Mouse (Mus musculus) cerebellum, adult 11-12 months (tissue): Measurements from ENCODE around the gene Usp3.

Source experiments
- DNase-seq: peaks from one replicate; pipeline ENCODE4 v3.0.0; 2022

The Usp3 gene

DNA sequence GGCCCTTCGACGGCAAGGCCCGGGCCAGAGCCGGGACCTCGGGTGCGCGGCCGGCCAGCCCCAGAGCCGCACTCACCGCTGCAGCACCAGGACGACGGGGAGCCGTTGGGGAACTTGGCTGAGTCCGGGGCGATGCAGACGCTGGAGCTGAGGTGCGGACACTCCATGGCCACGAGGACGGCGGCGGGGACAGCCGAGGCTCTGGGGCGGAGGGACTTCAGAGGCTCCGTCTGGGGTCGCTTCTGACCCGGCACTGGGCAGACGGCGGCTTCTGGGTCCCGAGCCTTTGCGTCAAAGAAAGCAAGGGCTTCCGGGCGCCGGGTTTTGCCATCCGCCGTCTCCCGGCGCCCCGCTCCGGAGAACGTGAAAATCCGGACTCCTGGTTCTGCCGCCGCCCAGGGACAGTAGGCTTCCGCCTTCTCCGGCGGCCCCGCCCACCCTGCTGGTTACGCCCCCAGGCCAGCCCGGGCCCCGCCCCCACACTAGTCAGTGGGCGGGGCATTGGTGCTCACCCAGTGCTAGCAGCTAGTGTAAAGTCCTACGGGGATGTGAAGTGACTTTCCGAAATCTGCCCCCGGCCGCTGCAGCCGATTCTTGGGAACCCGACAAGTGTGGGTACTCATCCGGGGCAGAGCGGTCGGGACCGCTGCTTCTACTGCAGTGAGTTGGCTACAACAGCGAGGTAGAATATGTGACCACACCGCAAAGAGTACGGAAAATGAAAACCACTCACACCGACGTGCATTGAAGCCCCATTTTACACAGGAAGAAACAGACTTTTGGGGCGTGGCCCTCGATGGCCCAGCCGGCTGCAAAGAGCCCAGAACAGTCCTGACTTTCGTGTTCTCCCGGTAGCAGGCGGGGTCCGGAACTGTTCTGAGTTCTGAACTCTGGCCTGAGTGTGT, at the start of gene Usp3:
TSS of gene Usp3 (minus strand) at position 435 of the 905 bp plus-strand sequence.
- DNase-seq: peak; percentile 94

DNA sequence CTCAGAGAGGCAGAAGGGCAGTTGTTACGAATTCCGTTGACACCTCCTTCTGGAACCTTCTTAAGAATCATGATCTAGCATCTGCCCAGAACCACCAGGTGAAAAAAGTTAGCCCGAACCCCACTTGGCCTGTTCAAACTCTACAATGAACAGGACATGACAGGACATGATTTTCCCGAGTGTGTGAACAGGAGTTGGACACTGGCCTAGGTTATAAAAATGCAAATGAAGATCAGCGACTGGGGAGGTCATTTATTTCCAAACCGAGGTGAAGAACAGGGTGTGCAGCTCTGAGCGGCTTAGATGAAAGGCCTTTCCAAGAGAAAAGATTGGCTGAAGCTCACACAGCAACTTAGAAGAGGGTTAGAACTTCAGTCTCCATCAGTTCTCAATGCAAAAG, 47.5 kb upstream of the Usp3 start:
- DNase-seq: no peak

DNA sequence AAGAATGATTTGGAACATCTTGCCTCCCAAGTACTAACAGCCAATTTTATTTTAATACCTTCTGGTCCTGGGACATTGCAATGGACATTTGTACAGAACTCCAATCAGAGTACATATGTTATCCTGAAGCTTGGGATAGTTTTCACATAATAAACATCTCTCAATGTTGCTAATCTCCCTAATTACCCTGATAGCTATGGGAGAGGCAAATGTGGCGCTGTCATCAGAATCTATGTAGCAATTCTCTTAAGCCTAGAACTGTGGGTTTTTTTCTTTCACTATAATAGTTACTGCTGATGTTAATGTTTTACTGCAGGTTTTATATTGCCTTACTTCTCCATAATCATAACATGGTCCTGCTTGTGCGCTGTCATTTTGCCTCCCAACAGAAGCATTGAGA, 46.7 kb upstream of the Usp3 start:
- DNase-seq: no peak

DNA sequence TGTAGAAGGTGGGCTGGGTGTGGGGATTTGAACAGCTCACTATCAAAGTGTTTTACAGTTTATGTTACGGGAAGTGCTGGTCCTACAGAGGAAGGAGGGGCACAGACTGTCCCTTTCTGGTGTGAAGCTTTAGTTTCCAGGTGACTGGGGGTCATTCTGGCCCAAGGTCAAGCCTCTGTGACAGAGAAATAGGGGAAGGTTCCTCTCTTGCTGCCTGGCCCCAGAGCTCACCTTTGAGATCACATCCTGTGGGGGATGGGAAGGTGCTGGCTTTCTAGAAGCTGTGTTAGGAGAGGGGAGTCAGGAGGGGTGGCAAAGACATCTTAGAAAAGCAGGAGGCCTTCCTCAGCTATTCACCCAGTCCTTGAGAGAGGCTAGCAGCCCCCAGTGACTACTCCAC, 39.5 kb upstream of the Usp3 start:
- no peak for DNase-seq

DNA sequence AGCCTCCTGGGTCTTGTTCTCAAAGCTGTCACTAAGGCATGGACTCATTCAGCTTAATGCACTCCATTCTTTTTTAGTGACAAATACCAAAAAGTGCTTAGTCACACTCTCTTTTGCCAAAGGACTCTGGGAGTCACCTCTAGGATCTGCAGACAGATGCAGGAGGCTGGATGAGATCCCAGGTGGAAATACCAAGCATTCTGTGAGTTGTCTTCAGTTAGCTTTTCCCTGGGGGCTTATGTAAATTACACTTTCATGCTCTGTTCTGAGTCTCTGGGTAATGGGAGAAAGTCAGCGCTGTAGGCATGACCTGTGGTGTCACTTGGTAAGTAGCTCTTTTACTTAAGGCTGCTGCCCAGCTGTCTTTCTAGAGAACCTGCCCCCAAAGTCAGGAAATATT, 38.0 kb upstream of the Usp3 start:
- DNase-seq: no peak

DNA sequence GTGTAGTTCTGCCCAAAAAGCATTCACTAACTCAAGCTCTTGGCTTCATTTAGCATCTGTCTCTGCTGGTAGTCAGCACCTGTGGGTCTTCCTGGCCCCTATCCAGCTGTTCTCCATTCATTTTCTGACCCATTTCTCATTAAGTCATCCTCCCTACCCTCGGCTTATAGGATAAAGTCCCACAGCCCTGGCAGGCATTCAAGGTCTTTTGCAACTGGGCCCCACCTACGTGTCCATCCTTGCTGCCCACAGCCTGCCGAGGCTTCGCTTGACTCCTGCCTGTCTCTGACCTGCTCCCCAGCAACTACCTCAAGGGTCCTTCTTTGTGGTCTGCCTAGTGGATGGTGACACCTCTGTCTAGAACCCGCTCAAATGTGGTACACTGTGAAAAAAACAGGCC, 33.7 kb upstream of the Usp3 start:
- DNase-seq: no peak

DNA sequence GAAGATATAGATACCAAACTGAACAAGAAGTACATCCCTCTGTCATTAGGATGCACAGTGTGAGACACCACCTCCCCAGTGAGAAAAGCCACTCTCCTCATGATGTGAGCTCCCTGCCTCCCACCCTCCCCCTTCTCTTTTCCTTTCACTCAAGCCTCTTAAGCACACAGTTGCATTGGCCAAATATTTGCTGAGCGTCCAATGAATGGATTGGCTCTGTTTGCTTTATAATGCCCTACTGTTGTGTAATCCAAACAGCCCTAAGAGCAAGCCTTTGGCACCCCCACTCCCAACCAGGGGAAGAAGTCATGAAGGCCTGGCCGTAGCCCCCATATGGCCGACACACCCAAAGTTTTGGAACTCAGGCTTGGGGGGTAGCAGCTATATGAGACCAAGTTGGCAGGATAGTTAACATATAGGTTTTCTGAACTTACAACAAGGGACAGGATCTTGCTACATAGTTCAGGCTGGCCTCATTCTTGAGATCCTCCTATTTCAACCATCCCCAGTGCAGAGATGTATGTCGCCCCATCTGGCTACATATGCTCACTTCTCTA, 33.1 kb upstream of the Usp3 start:
- DNase-seq: no peak

DNA sequence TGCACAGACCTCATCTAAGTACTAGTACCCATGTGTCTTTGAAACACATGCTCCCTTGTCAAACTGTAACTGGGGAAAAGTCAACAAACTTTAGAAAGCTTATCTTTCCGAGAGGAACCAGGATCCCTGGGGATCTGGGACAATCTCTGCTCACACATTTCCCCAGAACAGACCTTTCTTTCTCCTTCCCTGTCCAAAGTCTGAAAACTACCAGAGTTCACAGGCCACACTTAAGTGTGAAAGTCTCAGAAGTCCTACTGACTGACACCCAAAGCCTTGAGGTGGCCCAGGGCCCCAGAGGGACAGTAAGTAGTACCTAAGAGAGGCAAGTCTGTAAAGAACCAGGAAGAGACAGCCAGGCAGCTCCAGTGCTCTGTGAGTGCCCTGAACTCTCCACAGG, 31.9 kb upstream of the Usp3 start:
- DNase-seq: no peak

DNA sequence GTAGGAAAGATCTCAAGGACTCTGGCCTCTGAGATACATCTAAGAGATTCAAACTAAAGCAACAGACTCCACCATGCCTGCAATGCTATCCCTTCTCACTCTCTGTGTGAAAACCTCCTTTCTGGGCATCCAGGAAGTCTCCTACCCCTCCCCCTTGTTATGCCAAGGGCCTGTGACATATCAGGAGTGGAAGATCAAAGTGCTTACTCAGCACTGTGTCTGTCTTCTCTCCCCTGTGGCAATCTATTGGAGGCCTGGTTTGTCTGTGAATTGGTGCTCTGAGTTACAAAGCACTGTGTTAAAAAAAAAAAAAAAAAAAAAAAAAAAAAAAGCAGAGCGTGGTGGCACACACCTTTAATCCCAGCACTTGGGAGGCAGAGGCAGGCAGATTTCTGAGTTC, 30.7 kb upstream of the Usp3 start:
- no peak for DNase-seq

DNA sequence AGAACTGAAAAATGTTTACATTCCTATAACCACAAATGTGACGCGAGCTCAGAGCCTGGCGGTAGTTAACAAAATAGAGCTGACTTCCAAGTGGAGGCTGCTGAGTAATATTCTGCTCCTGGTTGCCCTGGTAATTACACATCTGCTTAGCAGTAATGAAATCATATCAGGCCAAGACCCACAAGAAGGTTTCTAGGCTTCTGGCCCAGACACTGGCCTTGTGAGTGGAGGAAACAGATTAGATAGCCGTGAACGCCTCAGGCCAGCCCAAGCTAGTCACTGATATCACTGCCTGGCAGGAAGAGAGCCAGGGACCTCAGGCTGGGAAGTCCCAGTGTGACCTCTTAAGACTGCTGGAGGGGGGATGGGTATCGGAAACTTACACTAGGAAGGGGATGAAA, 27.6 kb upstream of the Usp3 start:
- no peak for DNase-seq

DNA sequence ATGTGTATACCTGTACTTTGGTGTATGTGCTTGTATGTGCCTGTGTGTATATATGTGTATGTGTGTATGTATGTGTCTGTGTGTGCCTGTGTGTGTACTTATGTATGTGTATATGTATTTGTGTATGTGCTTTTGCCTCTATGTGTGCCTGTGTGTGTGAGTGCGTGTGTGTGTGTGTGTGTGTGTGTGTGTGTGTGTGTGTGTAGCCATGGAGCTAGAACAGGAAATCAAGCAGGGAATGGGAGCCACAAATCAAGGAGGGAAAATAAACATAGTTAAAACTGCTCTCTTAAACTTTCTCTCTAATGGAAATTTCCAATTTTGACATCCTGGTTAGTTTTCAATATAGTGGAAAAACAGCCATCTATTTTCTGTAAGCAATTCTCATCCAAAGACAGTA, 27.1 kb upstream of the Usp3 start:
- DNase-seq: no peak

DNA sequence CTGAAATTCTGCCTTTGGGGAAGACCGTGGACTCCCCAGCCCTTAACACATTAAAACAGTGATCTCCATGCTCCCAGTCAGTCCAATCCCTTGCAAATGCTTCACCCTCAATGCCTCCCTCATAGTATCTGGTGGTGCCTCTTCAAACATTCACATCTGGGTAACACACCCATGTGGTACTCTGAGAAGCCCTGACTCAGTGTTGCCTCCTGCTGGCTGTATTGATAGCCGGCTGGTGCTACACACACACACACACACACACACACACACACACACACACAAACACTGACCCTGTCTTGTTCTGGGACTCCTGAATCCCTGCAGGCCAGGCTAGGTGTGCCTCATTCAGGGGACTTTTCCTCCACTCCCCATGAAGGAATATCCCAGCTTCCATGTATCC, 24.9 kb upstream of the Usp3 start:
- no peak for DNase-seq

DNA sequence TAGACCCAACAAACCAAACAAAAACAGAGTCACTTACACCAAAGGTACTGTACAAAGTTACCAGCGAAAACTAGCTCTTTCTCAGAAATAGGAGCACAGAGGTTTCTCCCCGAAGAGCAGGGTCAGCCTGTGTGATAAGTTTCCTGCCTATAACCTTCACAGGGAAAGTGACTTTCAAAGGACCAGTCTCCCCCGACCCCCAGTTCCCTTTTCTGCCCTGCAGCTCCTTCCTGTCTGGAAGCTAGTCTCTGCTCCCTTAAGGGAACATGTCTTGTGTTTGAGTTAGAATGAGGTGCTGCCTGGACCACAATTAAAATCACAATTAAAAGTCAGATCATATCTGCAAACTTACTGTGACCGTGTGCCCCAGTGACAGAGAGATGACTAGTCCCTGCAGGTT, 23.9 kb upstream of the Usp3 start:
- no peak for DNase-seq

DNA sequence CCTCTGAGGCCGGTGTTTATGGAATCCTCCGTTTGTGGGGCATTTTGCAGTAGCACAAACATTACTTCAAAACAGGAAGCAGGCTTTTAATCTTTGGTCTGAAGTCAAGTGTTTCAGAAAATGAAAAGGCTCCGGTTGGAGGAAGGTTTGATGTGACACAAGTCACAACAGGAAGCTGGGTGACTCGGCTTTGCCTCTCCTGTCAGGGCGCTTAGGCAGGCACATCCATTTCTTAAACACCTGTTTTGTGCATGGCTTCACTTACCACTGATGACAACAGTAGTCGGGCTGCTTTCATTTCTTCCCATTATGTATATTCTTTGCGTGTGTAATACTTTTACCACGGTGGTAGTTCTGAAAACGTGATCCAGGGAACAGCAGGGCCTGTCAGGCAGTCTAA, 22.2 kb upstream of the Usp3 start:
- no peak for DNase-seq

DNA sequence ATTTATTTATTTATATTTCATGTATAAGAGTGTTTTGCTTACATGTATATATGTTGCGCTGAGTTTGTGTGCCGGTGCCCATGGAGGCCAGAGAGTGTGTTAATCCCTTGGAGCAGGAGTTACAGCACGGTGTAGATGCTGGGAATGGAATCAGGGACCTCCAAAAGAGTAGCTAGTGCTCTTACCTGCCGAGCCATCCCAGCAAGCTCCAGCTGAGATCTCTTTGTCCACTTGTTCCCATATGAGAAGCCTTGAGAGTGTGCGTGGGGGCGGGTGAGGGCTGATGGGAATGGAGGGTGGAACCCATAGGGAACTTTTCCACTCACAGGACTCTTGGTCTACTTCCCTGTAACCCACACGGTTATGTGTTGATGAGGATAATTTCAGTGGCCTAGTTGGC, 21.6 kb upstream of the Usp3 start:
- no peak for DNase-seq

DNA sequence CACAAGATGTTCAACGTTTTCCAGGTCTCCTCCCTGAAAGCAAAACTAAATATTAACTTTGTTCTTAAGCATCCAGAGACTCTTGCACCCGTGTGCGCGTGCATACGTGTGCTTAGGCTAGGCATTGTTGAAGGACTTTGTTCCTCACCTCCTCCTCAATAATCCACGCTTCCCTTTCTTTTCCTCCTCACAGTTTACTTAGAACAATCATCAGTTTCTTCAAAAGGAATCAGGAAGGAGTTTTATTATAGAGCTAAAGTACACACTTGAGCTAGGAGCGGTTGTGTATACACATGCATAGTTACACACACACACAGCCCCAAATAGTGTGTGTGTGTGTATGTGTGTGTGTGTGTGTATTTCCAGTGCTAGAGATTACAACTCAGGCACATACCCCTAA, 20.7 kb upstream of the Usp3 start:
- no peak for DNase-seq

DNA sequence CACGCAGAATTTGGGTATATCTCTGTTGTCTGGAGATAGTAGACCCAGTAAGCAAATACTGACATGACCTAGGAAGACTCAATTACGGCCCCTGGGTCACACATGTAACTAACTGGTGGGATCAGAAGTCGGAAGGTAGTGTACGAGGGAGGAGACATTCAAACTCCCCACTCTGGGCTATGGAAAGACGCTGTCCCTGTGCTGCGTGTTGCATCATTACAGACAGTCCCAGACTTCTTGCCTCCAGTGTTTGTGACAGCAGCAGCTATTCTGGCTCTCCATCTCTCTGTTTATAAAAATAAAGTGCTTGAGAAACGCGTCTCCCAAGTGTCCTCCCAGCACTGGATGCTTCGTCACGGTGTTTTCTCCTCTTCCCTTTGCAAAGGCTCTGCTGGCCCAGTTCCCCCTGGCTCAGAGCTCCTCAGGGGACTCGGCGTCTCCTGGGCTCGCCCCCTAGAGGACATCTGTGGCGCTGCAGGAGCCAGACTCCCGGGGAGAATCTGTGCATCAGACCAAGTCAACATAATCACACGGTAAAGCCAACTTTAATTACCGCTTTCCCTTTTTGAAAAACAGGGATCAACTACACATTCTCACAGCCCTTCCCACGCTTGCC, 18.6 kb upstream of the Usp3 start:
- DNase-seq: peak; percentile 89

DNA sequence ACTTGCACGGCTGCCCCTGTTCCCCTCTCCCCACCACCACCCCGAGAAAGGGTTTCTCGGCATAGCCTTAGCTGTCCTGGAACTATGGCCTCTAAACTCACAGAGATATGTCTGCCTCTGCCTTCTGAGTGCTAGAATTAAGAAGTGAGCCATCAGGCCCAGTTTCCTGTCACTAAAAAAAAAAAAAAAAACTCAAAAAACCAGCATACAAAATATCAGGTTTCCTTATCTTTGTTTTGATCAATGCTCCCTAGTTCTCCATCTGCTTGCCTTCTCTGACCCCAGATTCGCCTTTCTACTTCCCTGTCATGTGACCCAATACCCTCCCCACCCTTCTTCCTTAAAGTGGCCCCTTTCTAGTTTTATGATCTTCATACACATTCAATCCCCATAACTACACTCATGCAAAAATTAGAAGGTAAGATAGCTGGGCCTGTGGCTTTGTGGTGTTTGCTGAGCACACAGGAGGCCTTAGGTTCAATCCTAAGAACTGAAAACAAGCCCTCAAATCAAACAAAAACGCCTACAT, 15.9 kb upstream of the Usp3 start:
- no peak for DNase-seq

DNA sequence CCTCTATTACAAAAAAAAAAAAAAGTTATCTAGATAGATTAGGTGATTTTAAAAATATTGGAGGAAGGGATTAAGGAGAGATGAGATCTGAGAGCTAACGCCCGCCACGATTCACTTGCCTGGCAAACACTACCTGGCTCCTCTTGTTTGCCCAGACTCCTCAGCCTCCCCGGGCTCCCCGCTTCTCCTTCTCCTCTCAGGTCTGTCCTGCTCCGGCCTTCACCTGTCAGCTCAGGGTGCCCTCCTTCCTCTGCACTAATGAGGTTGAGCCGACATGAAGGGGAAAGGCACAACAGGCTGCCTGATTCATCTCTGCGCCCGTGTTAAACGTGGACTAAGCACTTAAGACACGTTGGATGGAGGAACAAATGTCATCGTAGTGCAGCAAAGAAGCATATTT, 13.9 kb upstream of the Usp3 start:
- no peak for DNase-seq

DNA sequence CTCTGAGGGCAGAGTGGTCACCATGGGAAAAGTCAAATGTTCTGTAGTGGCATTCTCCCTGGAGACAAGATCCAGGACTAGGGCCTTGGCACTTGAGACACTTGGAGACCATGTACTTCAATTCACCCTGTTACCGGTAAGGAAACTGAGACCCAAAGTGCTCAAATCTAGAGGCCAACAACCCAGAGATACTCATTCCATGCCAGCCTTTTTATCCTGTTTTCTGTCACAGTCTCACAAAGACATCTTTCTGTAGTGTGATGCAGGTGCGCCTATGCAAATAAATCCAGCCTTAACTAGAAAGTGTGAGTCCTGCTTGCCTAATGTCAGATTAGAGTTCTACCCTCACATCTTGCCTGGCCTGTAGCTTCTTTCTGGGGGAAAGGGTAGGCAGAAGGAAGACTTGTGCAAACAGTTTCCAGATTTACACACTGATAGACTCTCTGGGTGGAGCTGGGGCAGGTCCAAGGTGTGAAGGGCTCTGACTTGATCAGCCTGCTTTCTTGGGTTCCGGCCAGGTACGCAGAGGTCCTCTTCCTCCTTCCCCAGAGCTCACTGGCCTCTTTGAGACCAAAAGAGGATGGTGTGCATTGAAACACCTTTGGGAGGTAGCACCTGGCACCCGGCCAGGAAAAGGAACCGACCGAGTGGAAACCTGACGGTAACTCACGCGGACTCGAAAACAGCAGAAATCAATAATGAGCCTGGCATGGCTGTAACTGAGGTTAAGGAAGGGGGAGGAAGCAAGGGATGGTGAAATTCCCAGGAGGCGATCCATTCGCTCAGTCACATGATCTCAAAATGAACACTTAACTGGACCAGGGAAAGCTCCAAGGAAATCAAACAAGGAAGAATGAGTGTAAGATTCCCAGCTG, 13.2 kb upstream of the Usp3 start:
- DNase-seq: peak; percentile 68

DNA sequence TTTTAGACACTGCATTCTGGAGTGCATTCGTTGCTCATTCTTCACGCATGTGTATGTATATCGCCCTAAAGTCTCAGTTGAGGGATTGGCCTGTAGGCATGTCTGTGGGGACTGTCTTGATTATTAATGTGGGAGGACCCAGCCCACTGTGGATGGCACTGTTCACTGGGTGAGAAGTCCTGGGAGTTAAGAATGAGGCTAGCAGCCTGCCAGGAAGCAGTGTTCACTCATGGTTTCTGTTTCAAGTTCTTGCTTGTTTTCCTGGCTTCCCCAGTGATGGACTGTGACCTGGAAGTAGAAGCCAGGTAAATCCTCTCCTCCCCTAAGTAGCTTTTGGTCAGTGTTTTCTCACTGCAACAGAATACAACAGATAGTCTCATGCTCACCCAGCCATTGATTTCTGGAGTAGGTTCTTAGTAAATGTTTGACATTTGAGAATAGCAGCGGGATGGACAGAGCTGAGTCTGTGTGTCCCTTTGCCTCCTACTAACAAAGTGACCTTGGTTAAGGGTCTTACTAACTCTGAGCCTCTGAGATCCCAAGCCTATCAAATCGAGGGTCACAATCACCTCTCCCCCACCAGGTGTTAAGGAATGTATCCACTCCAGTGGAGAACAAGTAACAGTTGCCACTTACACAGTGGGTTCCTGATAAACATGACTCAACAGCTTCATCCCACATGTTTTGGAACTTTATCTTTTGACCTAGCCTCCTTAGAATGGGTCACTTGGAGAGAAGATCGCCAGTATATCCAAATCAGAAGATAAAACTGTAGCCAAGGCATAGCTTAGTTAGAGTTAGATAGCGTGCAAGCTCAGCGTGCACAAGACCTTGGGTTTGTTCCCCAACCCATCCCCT, 11.6 kb upstream of the Usp3 start:
- no peak for DNase-seq

DNA sequence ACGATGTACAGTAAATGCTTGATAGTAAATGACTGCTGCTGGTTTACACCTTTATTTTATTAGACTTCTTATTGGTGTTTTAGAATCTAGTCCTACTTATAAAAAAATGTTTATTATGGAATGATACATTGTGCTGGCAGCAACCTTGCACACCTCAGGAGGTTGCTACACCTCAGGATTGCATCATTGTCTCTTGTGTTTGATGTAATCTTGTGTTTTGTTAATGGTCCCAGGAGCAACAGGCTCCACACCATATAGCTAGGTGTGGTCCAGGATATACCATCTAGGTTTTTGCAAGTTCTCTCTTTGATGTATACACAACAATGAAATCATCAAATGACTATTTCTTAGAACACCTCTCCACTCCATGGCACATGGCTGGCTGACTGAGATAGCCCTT, 11.0 kb upstream of the Usp3 start:
- no peak for DNase-seq
